Mouse (Mus musculus) lung, adult 2 months (tissue): ENCODE measurements at regions not wholly inside any gene's neighbourhood (a gene's known extent, or its start where the extent isn't known, plus 50 kb on each side); places are given as distances from the start of the nearest gene placed in this dataset.

ENCODE experiments used
- CTCF ChIP-seq: fragments of 200-500 bp; IDR thresholded peaks from 2 replicates; pipeline ENCODE4 v1.5.1; 2011; ENCODE audit warnings: mild to moderate bottlenecking, low read length, control low read depth; ENCODE audit not compliant: insufficient read depth
- POLR2A ChIP-seq: fragments of 200-500 bp; IDR thresholded peaks from 2 replicates; pipeline ENCODE4 v1.6.1; 2011; ENCODE audit warnings: low read depth, mild to moderate bottlenecking, control low read depth, low read length, borderline replicate concordance; ENCODE audit errors: extremely low read depth

DNA sequence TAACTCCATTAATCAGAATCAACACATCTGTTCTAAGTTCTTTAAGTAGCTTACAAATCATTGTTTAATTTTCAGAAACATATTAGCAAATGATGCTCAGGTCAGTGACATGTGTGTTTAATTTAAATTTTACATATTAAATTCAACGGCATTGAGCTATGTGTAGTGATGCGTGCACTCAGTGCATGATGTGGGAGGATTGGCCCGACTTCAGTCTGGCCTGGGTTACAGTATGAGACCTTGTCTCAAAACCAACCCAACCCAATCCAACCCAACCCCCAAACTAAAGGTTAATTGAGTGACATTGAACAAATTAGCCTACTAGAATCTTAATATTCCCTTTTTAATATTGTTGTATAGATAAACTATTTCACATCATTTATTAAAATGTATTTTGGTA, 75.0 kb upstream of the Rgs2 start:
- TF ChIP-seq CTCF = no peak
- TF ChIP-seq POLR2A = no peak
